Mouse (Mus musculus): ENCODE measurements at regions not wholly inside any gene's neighbourhood (a gene's known extent, or its start where the extent isn't known, plus 50 kb on each side); places are given as distances from the start of the nearest gene placed in this dataset.

GRCm38 (mm10) chr2:61346012-61346760 lies 232.2 kb upstream of the Tank start:
- no peak for DNase-seq

- DNase-seq: no peak
These were observed 233.1 kb upstream of the Tank start for GRCm38 (mm10) chr2:61345311-61345710.

- peak; percentile 73 for DNase-seq
These were observed 233.7 kb upstream of the Tank start for GRCm38 (mm10) chr2:61344556-61345131.

- no peak for DNase-seq
These were observed 237.1 kb upstream of the Tank start for GRCm38 (mm10) chr2:61341254-61341653.

- DNase-seq: no peak
These were observed 259.2 kb upstream of the Tank start for GRCm38 (mm10) chr2:61319226-61319625.

- DNase-seq: no peak
These were observed 268.0 kb upstream of the Tank start for GRCm38 (mm10) chr2:61310405-61310804.

GRCm38 (mm10) chr2:61309219-61309618 lies 269.2 kb upstream of the Tank start:
- DNase-seq: no peak

- DNase-seq: no peak
These were observed 281.2 kb upstream of the Tank start for GRCm38 (mm10) chr2:61297135-61297534.

GRCm38 (mm10) chr2:61296606-61297005 lies 281.8 kb upstream of the Tank start:
- no peak for DNase-seq

- no peak for DNase-seq
These were observed 283.0 kb upstream of the Tank start for GRCm38 (mm10) chr2:61295261-61295964.

GRCm38 (mm10) chr2:61288246-61288645 lies 290.1 kb upstream of the Tank start:
- no peak for DNase-seq

GRCm38 (mm10) chr2:61284706-61285105 lies 293.7 kb upstream of the Tank start:
- DNase-seq: peak; percentile 8

GRCm38 (mm10) chr2:61283829-61284601 lies 294.4 kb upstream of the Tank start:
- no peak for DNase-seq

- peak; percentile 26 for DNase-seq
These were observed 305.7 kb upstream of the Tank start for GRCm38 (mm10) chr2:61272721-61273120.

- no peak for DNase-seq
These were observed 304.7 kb upstream of the Rbms1 start for GRCm38 (mm10) chr2:61267706-61268105.

GRCm38 (mm10) chr2:61250068-61250800 lies 287.2 kb upstream of the Rbms1 start:
- no peak for DNase-seq

- no peak for DNase-seq
These were observed 285.0 kb upstream of the Rbms1 start for GRCm38 (mm10) chr2:61247956-61248355.

- no peak for DNase-seq
These were observed 284.3 kb upstream of the Rbms1 start for GRCm38 (mm10) chr2:61247336-61247735.

GRCm38 (mm10) chr2:61246691-61247258 lies 283.8 kb upstream of the Rbms1 start:
- DNase-seq: no peak

- no peak for DNase-seq
These were observed 282.5 kb upstream of the Rbms1 start for GRCm38 (mm10) chr2:61245526-61245925.

- no peak for DNase-seq
These were observed 258.7 kb upstream of the Rbms1 start for GRCm38 (mm10) chr2:61221676-61222075.

- DNase-seq: no peak
These were observed 258.2 kb upstream of the Rbms1 start for GRCm38 (mm10) chr2:61221157-61221556.

Measured in right cerebral cortex, adult 18-20 months (tissue).